Mouse (Mus musculus) liver (tissue): ENCODE data around the gene Dbnl.

Experiments
- DNase-seq: peaks from one replicate; pipeline ENCODE4 v3.0.0-alpha.2; 2020; ENCODE audit warnings: mixed read lengths

Dbnl gene

GRCm38 (mm10) chr11:5840346-5840745, 52.1 kb downstream of the Dbnl start:
- DNase-seq = no peak

- no peak for DNase-seq
These were observed 53.5 kb downstream of the Dbnl start for GRCm38 (mm10) chr11:5841751-5842150.

DNA sequence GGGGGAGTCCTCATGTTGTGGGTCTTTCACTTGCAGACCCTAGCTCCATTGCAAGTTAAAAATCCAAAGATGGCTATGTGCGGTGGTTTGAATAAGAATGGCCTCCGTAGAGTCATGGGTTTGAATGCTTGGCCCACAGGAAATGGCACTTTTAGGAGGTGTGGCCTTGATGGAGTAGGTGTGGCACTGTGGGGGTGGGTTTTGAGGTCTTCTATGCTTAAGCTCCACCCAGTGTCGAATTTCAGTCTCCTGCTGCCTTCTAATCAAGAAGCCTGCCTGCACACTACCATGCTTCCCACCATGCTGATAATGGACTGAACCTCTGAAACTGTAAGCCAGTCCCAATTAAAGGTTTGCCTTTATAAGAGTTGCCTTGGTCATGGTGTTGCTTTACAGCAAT, 54.8 kb downstream of the Dbnl start:
- no peak for DNase-seq

GRCm38 (mm10) chr11:5846639-5847345, 58.5 kb downstream of the Dbnl start:
- peak; percentile 2 for DNase-seq

DNA sequence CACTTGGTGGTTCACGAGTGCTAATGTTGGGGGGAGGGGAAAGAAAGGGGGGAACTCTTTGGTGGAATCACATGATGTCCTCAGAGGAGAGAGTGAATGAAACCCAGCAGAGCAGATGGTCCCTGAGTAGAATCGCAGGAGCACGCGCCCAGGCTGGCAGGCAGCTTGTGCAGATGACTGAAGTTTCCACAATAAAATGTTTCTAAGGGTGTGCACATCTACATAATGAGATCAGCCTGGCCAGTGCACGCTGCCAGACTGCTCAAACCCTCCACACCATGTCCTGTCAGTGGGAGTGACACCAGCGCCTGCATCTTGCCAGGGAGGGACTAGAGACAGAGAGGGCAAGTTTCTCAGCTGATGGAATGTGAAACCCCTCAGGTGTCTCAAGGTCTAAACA, 60.5 kb downstream of the Dbnl start:
- no peak for DNase-seq

DNA sequence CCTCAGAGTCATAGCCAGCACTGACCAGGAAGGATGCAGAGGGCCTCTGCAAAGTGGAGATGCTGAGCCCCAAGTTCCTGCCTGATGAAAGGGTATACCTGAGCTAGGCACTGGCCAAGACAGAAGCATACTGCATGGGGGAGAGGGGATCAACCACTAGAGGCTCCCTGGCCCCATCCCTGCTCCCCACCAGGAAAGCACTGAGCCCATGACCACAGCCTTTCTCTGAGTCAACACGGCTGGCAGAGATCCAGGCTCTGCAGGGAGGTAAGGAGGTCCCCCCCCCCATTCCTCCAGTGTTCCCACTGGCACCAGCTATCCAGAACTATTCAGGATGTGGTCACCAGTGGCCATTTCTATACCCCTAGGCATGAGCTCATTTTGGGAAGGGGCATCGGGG, 61.0 kb downstream of the Dbnl start:
- DNase-seq = no peak

DNA sequence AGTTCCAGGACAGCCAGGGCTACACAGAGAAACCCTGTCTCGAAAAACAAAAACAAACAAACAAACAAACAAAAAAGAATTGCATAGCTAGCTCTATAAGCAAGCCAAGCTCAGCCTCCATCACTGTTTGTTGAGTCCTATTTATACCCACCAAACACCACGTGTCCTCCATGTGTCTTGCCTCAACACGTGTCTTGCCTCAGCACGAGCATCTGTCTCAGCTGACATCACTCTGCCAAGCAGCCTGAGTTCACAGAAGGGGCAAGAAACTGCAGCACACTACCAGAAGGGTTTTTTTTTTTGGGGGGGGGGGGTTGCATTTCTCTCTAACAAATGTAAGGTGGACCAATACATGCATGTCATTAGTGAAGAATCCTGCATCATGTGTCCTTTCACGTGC, 62.2 kb downstream of the Dbnl start:
- no peak for DNase-seq
